Mouse (Mus musculus) lung, postnatal 0 days (tissue): ENCODE data around the gene Gon4l.

Experiments
- CTCF ChIP-seq: IDR thresholded peaks from 2 replicates; pipeline ENCODE4 v1.5.1; 2016; ENCODE audit warnings: antibody characterized with exemption, mild to moderate bottlenecking
- EP300 ChIP-seq: IDR thresholded peaks from 2 replicates; pipeline ENCODE4 v1.6.1; 2016; ENCODE audit warnings: antibody characterized with exemption, mild to moderate bottlenecking, control low read depth

GRCm38 (mm10) chr3:88925651-88926050 is 90.6 kb downstream of the Gon4l start:
- TF ChIP-seq EP300 (no peak), CTCF (no peak)
